Mouse (Mus musculus) macrophage (primary cell): ENCODE measurements around the gene Pth. TPM values are rescaled to one million over a fixed set of nuclear protein-coding genes. Genes with fewer than 3 reads are reported as not detected.

Source experiments
- H3K27ac ChIP-seq: fragments of 350-480 bp; formaldehyde crosslinking; 2 replicates; pipeline ENCODE4 v1.9.0; 2021
- H3K36me3 ChIP-seq: fragments of 350-480 bp; formaldehyde crosslinking; 2 replicates; pipeline ENCODE4 v1.9.0; 2021; ENCODE audit errors: inconsistent target
- H3K4me3 ChIP-seq: fragments of 350-480 bp; formaldehyde crosslinking; 2 replicates; pipeline ENCODE4 v1.9.0; 2021; ENCODE audit errors: inconsistent target
- H3K79me2 ChIP-seq: fragments of 350-480 bp; formaldehyde crosslinking; 2 replicates; pipeline ENCODE4 v1.9.0; 2021; ENCODE audit errors: inconsistent target
- WGBS: methylation state at CpG from one replicate; pipeline ENCODE4 v1.1.7; 2026; ENCODE audit warnings: inconsistent platforms; ENCODE audit not compliant: missing documents; 5-methylcytosine and 5-hydroxymethylcytosine counted together
- polyA plus RNA-seq: library from polyadenylated mRNA; stranded (reverse); fragments of 250-400 nt; gene quantifications from 3 replicates; pipeline ENCODE4 v1.2.4, GENCODE M21; 2018; ENCODE audit warnings: inconsistent platforms

Pth gene
- polyA plus RNA-seq, 1 experiment from 2014 or later: not detected

GRCm38 (mm10) chr7:113369620-113370340 lies 18.6 kb downstream of the Pth start:
- WGBS: 1% methylated on average over 44 of the region's 44 CpGs
- H3K36me3 ChIP-seq: no peaks in the 10 kb centered on the region
- H3K79me2 ChIP-seq: peaks cover 39% of the 10 kb centered on the region
- peak overlapping the region; percentile 68 for H3K4me3 ChIP-seq
- H3K27ac ChIP-seq: peak overlapping the region; percentile 60

GRCm38 (mm10) chr7:113368746-113369619 lies 19.4 kb downstream of the Pth start, which contains the start of gene Btbd10:
Gene Btbd10, minus strand, starts transcription at chr7:113369392.
- Histone ChIP-seq H3K79me2 (peaks cover 40% of the 10 kb centered on the region), H3K27ac (peak within 1 kb of the TSS; percentile 60), H3K4me3 (peak within 1 kb of the TSS; percentile 68), H3K36me3 (no peaks in the 10 kb centered on the region)
- WGBS: under 1% methylated on average over 64 of the region's 64 CpGs

GRCm38 (mm10) chr7:113367440-113367839 lies 20.9 kb downstream of the Pth start:
- Histone ChIP-seq H3K36me3 (no peaks in the 10 kb centered on the region), H3K4me3 (no peak overlapping the region), H3K27ac (no peak overlapping the region), H3K79me2 (peaks cover 40% of the 10 kb centered on the region)
- WGBS: 95% methylated on average over 4 of the region's 4 CpGs

GRCm38 (mm10) chr7:113349089-113349488 lies 39.3 kb downstream of the Pth start:
- H3K27ac ChIP-seq: no peak overlapping the region
- 90% methylated on average over 1 of the region's 1 CpGs for WGBS
- no peaks in the 10 kb centered on the region for H3K79me2 ChIP-seq
- H3K36me3 ChIP-seq: no peaks in the 10 kb centered on the region
- H3K4me3 ChIP-seq: no peak overlapping the region

- H3K27ac ChIP-seq: no peak overlapping the region
- 88% methylated on average over 2 of the region's 2 CpGs for WGBS
- H3K79me2 ChIP-seq: no peaks in the 10 kb centered on the region
- no peaks in the 10 kb centered on the region for H3K36me3 ChIP-seq
- H3K4me3 ChIP-seq: no peak overlapping the region
These were observed 40.7 kb downstream of the Pth start for GRCm38 (mm10) chr7:113347694-113348093.

- Histone ChIP-seq H3K79me2 (no peaks in the 10 kb centered on the region), H3K36me3 (no peaks in the 10 kb centered on the region), H3K4me3 (no peak overlapping the region), H3K27ac (no peak overlapping the region)
- WGBS: 87% methylated on average over 4 of the region's 4 CpGs
These were observed 41.1 kb downstream of the Pth start for GRCm38 (mm10) chr7:113347271-113347670.

Other genes starting within 250 kb of the Pth start
- gene Arntl, start 181.1 kb downstream of the Pth start, polyA plus RNA-seq: 6.6 to 7.6 TPM (median 7.4 TPM) in 3 replicates
- 13.5 to 20.8 TPM (median 17.1 TPM) in 3 replicates for gene Btbd10, start 19.2 kb downstream of the Pth start, polyA plus RNA-seq
- 32.2 to 49.7 TPM (median 37.7 TPM) in 3 replicates for gene Far1, start 125.3 kb upstream of the Pth start, polyA plus RNA-seq